Mouse (Mus musculus): ENCODE data around the gene Tgfb1i1. TPM values are rescaled to one million over a fixed set of nuclear protein-coding genes. Genes with fewer than 3 reads are reported as not detected.

Tgfb1i1 gene
- total RNA-seq, 1 experiment from 2014 or later: 30.0 TPM

- DNase-seq: peak; percentile 49
Observed at GRCm38 (mm10) chr7:128288923-128289544, 42.4 kb downstream of the Tgfb1i1 start.

GRCm38 (mm10) chr7:128294785-128295184 is 48.2 kb downstream of the Tgfb1i1 start:
- DNase-seq: no peak

GRCm38 (mm10) chr7:128296514-128296913 is 49.9 kb downstream of the Tgfb1i1 start:
- DNase-seq: no peak

GRCm38 (mm10) chr7:128297291-128297616 is 50.6 kb downstream of the Tgfb1i1 start:
- DNase-seq: no peak

GRCm38 (mm10) chr7:128297617-128298480 is 51.2 kb downstream of the Tgfb1i1 start, which contains the start of gene BC017158:
BC017158 (minus strand) TSS chr7:128298170.
- DNase-seq: peak; percentile 80

- no peak for DNase-seq
Observed at GRCm38 (mm10) chr7:128298481-128299342, 52.1 kb downstream of the Tgfb1i1 start.

- DNase-seq: no peak
Observed at GRCm38 (mm10) chr7:128300952-128301351, 54.3 kb downstream of the Tgfb1i1 start.

GRCm38 (mm10) chr7:128302151-128302550 is 55.5 kb downstream of the Tgfb1i1 start:
- DNase-seq: no peak

GRCm38 (mm10) chr7:128304198-128304597 is 57.6 kb downstream of the Tgfb1i1 start:
- DNase-seq: no peak

- DNase-seq: peak; percentile 59
Observed at GRCm38 (mm10) chr7:128304907-128305306, 58.3 kb downstream of the Tgfb1i1 start.

Small RNAs within 50 kb of the gene (microRNA-seq; reads per million reads assigned to microRNA genes)
- 0.38 to 0.85 reads per million in 2 experiments for gene Mir3103

Other genes starting within 250 kb of the Tgfb1i1 start
- not detected in 2 replicates for gene Trim72, start 242.9 kb upstream of the Tgfb1i1 start, total RNA-seq (2021)
- 4.2 and 6.4 TPM in 2 replicates for gene Itgam, start 184.2 kb upstream of the Tgfb1i1 start, total RNA-seq (2021)
- not detected in 2 replicates for gene Gm49368, start 184.1 kb upstream of the Tgfb1i1 start, total RNA-seq (2021)
- gene Itgax, start 117.3 kb upstream of the Tgfb1i1 start, total RNA-seq (2021): 0.41 and 2.1 TPM in 2 replicates
- 0.45 and 0.93 TPM in 2 replicates for gene Itgad, start 92.4 kb upstream of the Tgfb1i1 start, total RNA-seq (2021)
- not detected in 2 replicates for gene Cox6a2, start 40.4 kb upstream of the Tgfb1i1 start, total RNA-seq (2021)
- gene Armc5, start 9.5 kb upstream of the Tgfb1i1 start, total RNA-seq (2021): 16.2 and 18.7 TPM in 2 replicates
- 6.9 and 7.2 TPM in 2 replicates for gene 9130023H24Rik, start 8.8 kb upstream of the Tgfb1i1 start, total RNA-seq (2021)
- gene Slc5a2, start 18.8 kb downstream of the Tgfb1i1 start, total RNA-seq (2021): not detected in 2 replicates
- gene BC017158, start 51.4 kb downstream of the Tgfb1i1 start, total RNA-seq (2021): 25.9 and 26.3 TPM in 2 replicates
- 14.4 and 22.4 TPM in 2 replicates for gene Rgs10, start 171.9 kb downstream of the Tgfb1i1 start, total RNA-seq (2021)
- gene Tial1, start 214.9 kb downstream of the Tgfb1i1 start, total RNA-seq (2021): 92.5 and 95.3 TPM in 2 replicates

Data from adrenal gland, postnatal 14 days (tissue).